Mouse (Mus musculus) splenic B cell, adult 2 months (primary cell): Measurements from ENCODE around the gene Cers6.
A peak's percentile ranks its signal among the peaks of the same experiment; 100 is the strongest.

Source experiments
- DNase-seq: peaks from one replicate; pipeline ENCODE4 v3.0.0-alpha.2; 2011; ENCODE audit warnings: low read depth, low spot score
- H3K27me3 ChIP-seq: 2 replicates; pipeline ENCODE4 v1.6.1; 2012; ENCODE audit warnings: mild to moderate bottlenecking, low read length, moderate library complexity, mixed read lengths; ENCODE audit not compliant: control insufficient read depth, poor library complexity, insufficient read depth, severe bottlenecking
- H3K36me3 ChIP-seq: 2 replicates; pipeline ENCODE4 v1.6.1; 2012; ENCODE audit warnings: mild to moderate bottlenecking, low read length, moderate library complexity, mixed read lengths; ENCODE audit not compliant: control insufficient read depth, poor library complexity, insufficient read depth, severe bottlenecking

The Cers6 gene

DNA sequence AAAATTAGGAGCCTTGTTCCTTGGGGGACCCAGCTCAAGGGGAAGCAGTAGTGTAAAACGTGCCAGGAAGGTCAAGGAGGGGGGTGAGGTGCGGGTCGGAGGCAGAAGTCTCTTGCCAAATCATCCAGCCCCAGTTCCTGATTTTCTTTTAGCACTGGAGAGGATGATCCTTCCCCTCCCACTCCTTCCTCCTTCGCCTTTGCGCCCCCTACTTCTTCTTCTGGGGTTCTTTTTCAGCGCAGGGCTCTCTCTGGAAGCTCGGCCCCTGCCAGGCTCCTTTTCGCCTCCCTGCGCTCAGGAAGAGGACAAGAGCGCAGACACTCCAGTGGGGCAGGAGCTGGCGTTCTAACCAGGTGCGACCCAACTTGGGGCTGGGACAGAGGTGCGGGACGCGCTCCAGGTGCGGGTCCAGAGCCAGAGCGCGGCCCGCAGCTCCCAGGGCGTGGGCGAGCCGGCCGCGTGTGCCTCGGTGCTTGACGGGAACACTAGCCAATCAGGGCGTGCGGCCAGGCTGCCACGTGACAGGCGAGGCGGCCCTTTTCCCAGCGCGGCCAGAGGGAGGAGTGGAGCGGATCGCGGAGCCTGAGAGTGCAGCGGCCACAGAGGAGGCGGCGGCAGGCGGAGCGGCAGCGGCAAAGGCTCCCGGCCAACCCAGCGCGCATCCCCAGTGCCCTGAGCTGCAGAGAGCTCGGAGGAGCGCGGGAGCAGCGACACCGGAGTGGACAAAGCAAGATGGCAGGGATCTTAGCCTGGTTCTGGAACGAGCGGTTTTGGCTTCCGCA lies at the start of gene Cers6:
TSS of gene Cers6 (plus strand) at position 538 of the 782 bp plus-strand sequence.
- DNase-seq: peak; percentile 72
- no peaks in the 10 kb centered on the region for H3K27me3 ChIP-seq
- no peaks in the 10 kb centered on the region; the same call in 1 of the 2 replicates for H3K36me3 ChIP-seq

DNA sequence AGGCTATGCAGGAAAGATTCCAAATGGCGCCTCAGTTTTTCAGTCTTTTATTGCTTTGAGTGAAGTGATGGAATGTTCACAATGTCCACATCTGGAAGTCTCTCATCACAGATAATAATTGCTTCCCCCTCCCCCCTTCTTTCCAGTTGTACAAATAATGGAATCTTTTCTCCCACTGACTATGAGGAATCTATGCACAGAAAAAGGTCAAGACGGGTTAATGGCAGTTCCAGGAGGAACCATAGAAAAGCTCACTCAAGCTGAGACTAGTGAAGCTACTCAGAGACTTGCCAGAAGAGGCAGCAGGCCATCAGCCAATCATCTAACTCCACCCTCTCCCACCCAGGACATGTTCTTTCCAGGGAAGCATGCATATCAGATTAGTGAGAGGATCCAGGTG lies 46.8 kb upstream of the Cers6 start:
- no peaks in the 10 kb centered on the region for H3K36me3 ChIP-seq

DNA sequence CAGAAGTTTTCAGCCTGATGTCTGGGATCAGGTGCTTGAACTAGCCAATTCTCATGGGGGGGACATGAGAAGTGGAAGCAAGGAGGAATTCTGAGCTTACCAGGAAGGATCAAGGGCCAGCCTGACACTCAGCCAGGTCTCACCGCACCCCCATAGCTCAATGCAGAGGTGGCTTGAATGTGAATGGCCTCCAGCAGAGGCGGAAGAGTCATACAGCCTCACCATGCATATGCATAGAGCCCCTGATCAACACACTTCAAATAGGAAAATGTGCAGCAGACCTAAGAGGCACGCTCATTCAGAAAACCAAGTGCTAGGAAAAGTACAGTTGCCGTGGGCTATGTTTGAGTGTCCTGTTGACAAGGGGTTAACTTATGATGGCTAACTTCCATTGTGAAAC lies 42.2 kb upstream of the Cers6 start:
- no peaks in the 10 kb centered on the region for H3K36me3 ChIP-seq
- no peak for DNase-seq
- H3K27me3 ChIP-seq: no peaks in the 10 kb centered on the region

More for the DNA sequence above, 46.8 kb upstream of the Cers6 start:
- H3K27me3 ChIP-seq: no peaks in the 10 kb centered on the region
- no peak for DNase-seq

DNA sequence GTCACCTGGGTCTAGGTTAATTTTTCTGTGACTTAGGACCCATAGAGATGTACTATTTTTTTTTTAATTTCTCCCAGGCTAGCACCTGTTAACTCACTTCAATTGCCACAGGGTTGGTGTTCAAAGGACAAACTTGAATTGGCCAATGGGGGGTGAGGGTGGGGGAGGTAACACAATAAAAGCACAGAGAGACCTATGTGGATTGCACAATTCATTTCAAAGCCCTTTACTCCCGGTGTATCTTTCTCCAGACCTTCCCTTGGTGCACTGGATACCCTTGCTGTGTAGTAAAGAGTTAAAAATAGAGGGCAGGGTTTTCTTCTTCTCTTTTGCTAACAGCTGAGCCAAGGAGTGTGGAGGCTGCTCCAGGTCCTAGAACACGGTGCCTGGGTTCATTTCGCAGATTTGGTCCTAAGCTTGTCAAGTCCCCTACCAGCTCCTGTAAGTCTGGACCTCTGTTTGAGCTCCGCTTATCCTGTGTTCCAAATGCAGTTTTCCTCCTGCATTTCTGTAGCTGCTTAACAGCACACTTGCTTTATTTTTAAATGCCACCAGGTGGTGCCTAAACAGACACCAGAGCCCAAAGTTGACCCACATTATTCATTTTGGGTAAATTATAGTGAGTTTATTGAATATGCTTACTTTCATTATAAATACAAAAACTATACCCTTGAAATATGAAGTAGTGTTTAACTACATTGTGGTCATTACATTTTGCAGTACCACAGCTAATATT lies 38.9 kb upstream of the Cers6 start:
- H3K27me3 ChIP-seq: no peaks in the 10 kb centered on the region
- peak; percentile 2 for DNase-seq
- H3K36me3 ChIP-seq: no peaks in the 10 kb centered on the region

DNA sequence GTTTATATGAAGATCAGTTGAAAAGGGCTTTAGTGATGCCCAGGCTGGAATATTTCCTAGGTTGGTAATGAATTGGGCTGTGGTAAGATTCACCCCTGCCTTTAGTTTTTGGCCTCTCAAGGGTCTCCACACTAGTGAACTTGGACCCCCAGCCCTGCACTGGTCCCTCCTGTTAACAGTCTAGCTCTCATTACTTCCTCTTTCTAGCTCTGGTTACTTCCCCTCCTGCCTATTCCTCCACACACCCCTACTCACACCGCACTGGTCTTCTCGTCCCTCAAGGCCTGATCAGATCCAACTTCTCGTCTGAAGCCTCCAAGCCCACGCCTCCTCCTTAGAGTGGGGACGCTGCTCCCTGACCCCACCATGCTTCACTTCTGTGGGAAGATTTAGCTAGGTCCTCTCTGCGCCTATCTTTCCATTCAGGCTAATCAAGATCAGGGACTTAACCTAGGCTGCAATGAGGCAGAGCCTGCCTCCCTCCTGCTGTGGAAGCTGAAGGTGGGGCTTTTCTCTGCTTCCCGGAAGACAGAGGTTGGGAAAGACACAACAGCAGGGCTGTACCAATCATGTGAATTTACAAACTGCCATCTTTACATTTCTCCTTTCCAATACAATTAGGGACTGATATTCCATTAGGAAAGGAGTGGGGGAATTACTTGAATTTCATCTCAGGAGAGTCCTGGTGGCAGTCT lies 35.8 kb upstream of the Cers6 start:
- Histone ChIP-seq H3K36me3 (no peaks in the 10 kb centered on the region), H3K27me3 (no peaks in the 10 kb centered on the region)
- peak; percentile 54 for DNase-seq

DNA sequence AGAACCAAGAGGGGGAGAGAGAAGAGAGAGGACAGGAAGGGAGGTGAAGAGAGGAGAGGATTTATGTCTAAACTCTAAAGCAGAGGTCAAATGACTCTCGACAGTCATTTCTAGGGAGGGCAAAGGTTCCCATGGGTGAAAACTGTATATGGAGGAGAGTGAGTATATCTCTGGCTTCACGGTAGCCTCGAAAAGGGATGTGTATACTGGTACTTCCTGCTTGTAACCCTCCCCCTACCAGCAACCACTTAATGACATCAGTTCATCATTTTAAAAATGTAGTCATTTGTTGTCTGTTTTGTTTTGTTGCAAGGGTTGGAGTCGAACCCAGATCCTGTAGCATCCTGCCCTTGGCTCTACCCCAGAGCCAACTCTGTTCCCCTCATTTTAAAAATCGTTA lies 17.9 kb upstream of the Cers6 start:
- no peak for DNase-seq
- Histone ChIP-seq H3K36me3 (no peaks in the 10 kb centered on the region), H3K27me3 (no peaks in the 10 kb centered on the region)

- Histone ChIP-seq H3K27me3 (no peaks in the 10 kb centered on the region), H3K36me3 (no peaks in the 10 kb centered on the region)
- no peak for DNase-seq
Observed at GRCm38 (mm10) chr2:68844530-68844929, 16.7 kb upstream of the Cers6 start.

- Histone ChIP-seq H3K27me3 (no peaks in the 10 kb centered on the region), H3K36me3 (no peaks in the 10 kb centered on the region)
- DNase-seq: no peak
Observed at GRCm38 (mm10) chr2:68845002-68845740, 16.1 kb upstream of the Cers6 start.

DNA sequence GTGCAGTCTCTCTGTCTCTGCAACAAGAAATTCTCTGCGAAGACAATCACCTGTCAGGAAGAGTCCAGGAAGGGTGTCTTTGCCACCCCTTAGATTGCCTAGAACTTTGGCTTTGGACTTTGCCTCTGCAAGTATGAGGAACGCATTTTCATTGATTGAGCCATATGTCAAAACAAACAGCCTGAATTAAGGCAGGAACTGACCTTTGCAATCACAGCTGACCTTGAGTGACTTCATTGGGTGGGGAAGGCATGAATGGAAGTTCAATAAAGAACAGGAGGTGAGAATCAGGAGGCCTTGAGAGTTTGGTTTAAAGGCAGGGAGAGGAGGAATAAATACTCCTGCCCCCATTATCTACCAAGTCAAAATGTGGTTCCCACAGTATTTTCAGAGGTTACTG lies 850 bp upstream of the Cers6 start:
- Histone ChIP-seq H3K27me3 (no peaks in the 10 kb centered on the region), H3K36me3 (no peaks in the 10 kb centered on the region; the same call in 1 of the 2 replicates)
- DNase-seq: no peak

DNA sequence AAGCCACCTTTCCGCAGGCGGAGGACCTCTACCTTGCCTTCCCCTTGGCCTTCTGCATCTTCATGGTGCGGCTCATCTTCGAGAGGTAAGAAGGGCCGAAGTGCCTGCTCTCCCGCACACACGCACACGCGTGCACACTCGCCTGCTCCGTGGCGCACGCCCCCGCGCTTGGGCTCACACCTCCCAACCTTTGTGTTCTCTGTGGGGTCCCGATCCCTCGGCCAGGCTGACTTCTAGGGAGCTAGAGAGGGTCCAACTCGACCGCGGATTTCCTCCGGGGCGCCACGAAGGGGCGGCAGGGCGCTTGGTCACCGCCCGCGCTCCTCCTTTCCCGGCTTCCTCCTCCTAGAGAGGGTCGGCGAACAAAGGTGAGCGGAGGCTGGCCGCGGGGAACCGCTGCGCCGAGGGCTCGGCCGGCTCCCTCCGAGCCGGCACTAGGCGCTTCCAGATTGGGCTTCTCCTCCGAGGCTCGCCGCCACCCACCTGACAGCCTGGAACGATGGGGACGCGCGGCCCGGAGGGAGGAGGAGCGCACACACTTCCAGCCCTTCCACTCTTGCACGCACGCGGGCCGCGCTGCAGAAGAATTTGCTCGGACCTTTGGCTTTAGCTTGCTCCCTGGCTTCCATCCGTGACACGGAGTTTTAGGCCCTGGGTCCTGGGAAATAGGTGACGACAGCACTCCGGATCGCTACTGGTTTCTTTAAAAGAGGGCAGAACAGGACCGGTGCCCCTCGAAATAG lies 651 bp downstream of the Cers6 start:
- H3K27me3 ChIP-seq: no peaks in the 10 kb centered on the region
- DNase-seq: peak; percentile 16
- no peaks in the 10 kb centered on the region; the same call in 1 of the 2 replicates for H3K36me3 ChIP-seq

- peak; percentile 19 for DNase-seq
- Histone ChIP-seq H3K27me3 (no peaks in the 10 kb centered on the region), H3K36me3 (no peaks in the 10 kb centered on the region; the same call in 1 of the 2 replicates)
Observed at GRCm38 (mm10) chr2:68862464-68863266, 1.4 kb downstream of the Cers6 start.

DNA sequence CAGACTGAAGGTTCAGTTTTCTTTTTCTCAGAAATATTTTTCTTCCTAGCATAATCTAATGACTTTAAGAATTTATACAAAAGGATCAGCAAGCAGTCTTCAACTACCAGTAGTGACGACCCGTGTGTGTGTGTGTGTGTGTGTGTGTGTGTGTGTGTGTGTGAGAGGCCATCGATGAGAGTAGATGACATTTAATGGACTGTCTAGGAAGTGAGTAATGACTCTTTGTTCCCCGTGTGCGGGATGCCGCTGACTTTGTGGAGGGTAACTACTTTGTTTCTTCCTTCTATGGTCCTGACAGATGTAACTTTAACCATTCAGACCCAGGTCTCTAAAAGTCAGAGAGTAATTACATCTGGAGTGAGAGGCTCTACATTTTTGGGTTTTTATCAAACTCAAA lies 2.3 kb downstream of the Cers6 start:
- DNase-seq: no peak
- H3K36me3 ChIP-seq: no peaks in the 10 kb centered on the region; the same call in 1 of the 2 replicates
- H3K27me3 ChIP-seq: no peaks in the 10 kb centered on the region

GRCm38 (mm10) chr2:68864366-68864765 lies 3.1 kb downstream of the Cers6 start:
- no peak for DNase-seq
- Histone ChIP-seq H3K36me3 (no peaks in the 10 kb centered on the region; the same call in 1 of the 2 replicates), H3K27me3 (no peaks in the 10 kb centered on the region)
